Mouse (Mus musculus) lung, postnatal 0 days (tissue): ENCODE measurements around the gene 1700020N01Rik. TPM values are rescaled to one million over a fixed set of nuclear protein-coding genes. Genes with fewer than 3 reads are reported as not detected.

ENCODE experiments used
- ATAC-seq: fragments of 200-750 bp; cut with Nextera tagmentation; 2 replicates; pipeline ENCODE4 v1.8.0; 2017; ENCODE audit warnings: moderate library complexity
- DNase-seq: peaks from one replicate; pipeline ENCODE4 v3.0.0-alpha.2; 2016; ENCODE audit warnings: low spot score
- H3K27ac ChIP-seq: fragments of 300-500 bp; sonication (generic); 2 replicates; pipeline ENCODE4 v1.5.1; 2014; ENCODE audit warnings: antibody characterized with exemption, mild to moderate bottlenecking, low read length, mixed read lengths
- H3K27me3 ChIP-seq: fragments of 300-500 bp; sonication (generic); replicated peaks from 2 replicates; pipeline ENCODE4 v1.6.1; 2014; ENCODE audit warnings: low read length, mixed read lengths; ENCODE audit not compliant: insufficient read depth
- H3K36me3 ChIP-seq: fragments of 300-500 bp; sonication (generic); 2 replicates; pipeline ENCODE4 v1.6.1; 2014; ENCODE audit warnings: low read length, mixed read lengths; ENCODE audit not compliant: insufficient read depth
- H3K4me1 ChIP-seq: fragments of 300-500 bp; sonication (generic); 2 replicates; pipeline ENCODE4 v1.6.1; 2014; ENCODE audit warnings: antibody characterized with exemption, low read depth, low read length, mixed read lengths; ENCODE audit not compliant: insufficient read depth
- H3K4me2 ChIP-seq: fragments of 300-500 bp; sonication (generic); replicated peaks from 2 replicates; pipeline ENCODE4 v1.6.1; 2014; ENCODE audit warnings: low read depth, mild to moderate bottlenecking, low read length, moderate library complexity, mixed read lengths
- H3K4me3 ChIP-seq: fragments of 300-500 bp; sonication (generic); 2 replicates; pipeline ENCODE4 v1.5.1; 2014; ENCODE audit warnings: low read depth, low read length
- H3K9ac ChIP-seq: fragments of 300-500 bp; sonication (generic); replicated peaks from 2 replicates; pipeline ENCODE4 v1.6.1; 2014; ENCODE audit warnings: low read depth, mild to moderate bottlenecking
- H3K9me3 ChIP-seq: fragments of 300-500 bp; sonication (generic); 2 replicates; pipeline ENCODE4 v1.6.1; 2016; ENCODE audit warnings: low read length, mixed read lengths
- CTCF ChIP-seq: IDR thresholded peaks from 2 replicates; pipeline ENCODE4 v1.5.1; 2016; ENCODE audit warnings: antibody characterized with exemption, mild to moderate bottlenecking
- EP300 ChIP-seq: IDR thresholded peaks from 2 replicates; pipeline ENCODE4 v1.6.1; 2016; ENCODE audit warnings: antibody characterized with exemption, mild to moderate bottlenecking, control low read depth
- WGBS: fragments of 180-500 bp; shearing (Covaris S2); extraction: QIAGEN DNeasy Blood & Tissue Kit; methylation state at CpG from one replicate; pipeline ENCODE4 v1.1.7; 2014; 5-methylcytosine and 5-hydroxymethylcytosine counted together
- polyA plus RNA-seq: library from polyadenylated mRNA; unstranded; fragments of >200 nt; fragmentation: Nextera tagmentation; extraction: Ambion mirVana; gene quantifications from 2 replicates; pipeline ENCODE4 v1.2.1, GENCODE M21; 2015

1700020N01Rik gene
- polyA plus RNA-seq, 1 experiment from 2014 or later = 0.11 TPM

DNA sequence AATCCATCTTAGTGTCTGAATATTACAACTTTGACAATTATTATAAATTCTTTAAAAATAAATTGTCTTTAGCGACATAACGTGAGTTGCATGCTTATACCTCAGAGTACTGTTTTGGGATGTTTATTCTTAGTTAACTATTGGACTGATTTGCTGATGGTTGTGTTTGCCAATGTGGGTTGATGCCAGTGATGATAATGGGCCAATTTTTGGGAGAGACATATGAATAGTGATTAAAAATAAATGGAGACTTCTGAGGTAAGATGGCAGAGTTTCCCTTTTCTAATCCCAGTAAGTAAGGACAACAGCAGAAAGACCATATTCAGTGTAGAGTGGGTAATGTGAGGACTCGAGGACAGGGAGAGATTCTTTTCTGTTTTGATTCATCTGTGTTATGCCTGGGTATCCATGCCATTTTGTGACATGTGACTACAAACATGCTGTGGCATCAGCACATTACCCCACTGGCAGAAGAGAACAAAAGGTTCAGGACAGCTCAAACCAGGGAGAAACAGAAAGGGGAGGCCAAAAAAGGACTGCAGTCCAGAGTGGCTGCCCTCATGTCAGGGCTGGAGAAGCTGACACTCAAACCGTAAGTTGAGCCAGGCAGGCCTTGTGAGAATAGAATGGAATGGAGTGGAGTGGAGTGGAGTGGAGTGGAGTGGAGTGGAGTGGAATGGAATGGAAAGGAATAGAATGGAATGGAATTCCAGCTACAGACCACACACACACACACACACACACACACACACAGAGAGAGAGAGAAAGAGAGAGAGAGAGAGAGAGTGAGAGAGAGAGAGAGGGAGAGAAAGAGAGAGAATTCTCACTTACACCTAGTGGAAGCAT is 4.7 kb upstream of the 1700020N01Rik start:
- TF ChIP-seq CTCF (no peak), EP300 (peak; percentile 69)
- Histone ChIP-seq H3K27me3 (no peaks in the 10 kb centered on the region), H3K36me3 (no peaks in the 10 kb centered on the region), H3K4me3 (no peak overlapping the region), H3K4me2 (no peak overlapping the region), H3K9me3 (no peaks in the 10 kb centered on the region), H3K9ac (no peak overlapping the region), H3K27ac (no peak overlapping the region), H3K4me1 (no peaks in the 10 kb centered on the region)
- ATAC-seq (peak; percentile 86), DNase-seq (peak; percentile 29)
- 69% methylated on average over 4 of the region's 4 CpGs for WGBS

DNA sequence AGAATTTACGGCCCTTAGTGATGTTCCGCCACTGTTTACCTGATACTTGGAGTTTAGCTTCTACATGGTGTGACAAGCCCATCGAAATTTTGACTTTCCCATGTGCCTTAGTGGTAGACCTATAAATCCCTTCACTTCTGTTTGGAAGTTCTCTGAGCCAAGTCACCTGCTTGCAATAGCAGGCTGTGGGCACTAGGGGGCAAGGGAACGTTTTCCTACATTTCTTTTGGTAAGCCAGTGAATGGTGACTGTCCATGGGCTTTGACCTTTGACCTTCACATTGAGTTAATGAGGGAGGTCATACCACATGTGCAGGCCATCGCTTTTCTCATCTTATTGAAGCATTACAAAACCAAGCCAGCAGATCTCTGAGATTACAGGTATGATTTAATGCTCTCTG is 8.0 kb downstream of the 1700020N01Rik start:
- no peak overlapping the region for H3K27ac ChIP-seq
- no peak overlapping the region for H3K4me2 ChIP-seq
- WGBS = 52% methylated on average over 5 of the region's 5 CpGs

GRCm38 (mm10) chr10:21604476-21604875 is 11.5 kb downstream of the 1700020N01Rik start:
- WGBS = 82% methylated on average over 8 of the region's 8 CpGs
- Histone ChIP-seq H3K4me2 (no peak overlapping the region), H3K4me1 (no peaks in the 10 kb centered on the region), H3K36me3 (no peaks in the 10 kb centered on the region), H3K27me3 (no peaks in the 10 kb centered on the region), H3K4me3 (no peak overlapping the region), H3K27ac (no peak overlapping the region), H3K9me3 (no peaks in the 10 kb centered on the region), H3K9ac (no peak overlapping the region)
- ATAC-seq = no peak
- no peak for TF ChIP-seq EP300
- TF ChIP-seq CTCF = no peak
- DNase-seq = no peak

More for the DNA sequence above, 8.0 kb downstream of the 1700020N01Rik start:
- H3K4me1 ChIP-seq = no peaks in the 10 kb centered on the region
- TF ChIP-seq CTCF (peak; percentile 93), EP300 (0 out of 2 replicates have a peak, but pooled peaks have one; percentile 18)
- H3K36me3 ChIP-seq = no peaks in the 10 kb centered on the region
- no peaks in the 10 kb centered on the region for H3K9me3 ChIP-seq
- DNase-seq = peak; percentile 63
- 0 out of 2 replicates have a peak, but pooled peaks have one; percentile 22 for ATAC-seq
- H3K9ac ChIP-seq = no peak overlapping the region
- no peaks in the 10 kb centered on the region for H3K27me3 ChIP-seq
- no peak overlapping the region for H3K4me3 ChIP-seq

DNA sequence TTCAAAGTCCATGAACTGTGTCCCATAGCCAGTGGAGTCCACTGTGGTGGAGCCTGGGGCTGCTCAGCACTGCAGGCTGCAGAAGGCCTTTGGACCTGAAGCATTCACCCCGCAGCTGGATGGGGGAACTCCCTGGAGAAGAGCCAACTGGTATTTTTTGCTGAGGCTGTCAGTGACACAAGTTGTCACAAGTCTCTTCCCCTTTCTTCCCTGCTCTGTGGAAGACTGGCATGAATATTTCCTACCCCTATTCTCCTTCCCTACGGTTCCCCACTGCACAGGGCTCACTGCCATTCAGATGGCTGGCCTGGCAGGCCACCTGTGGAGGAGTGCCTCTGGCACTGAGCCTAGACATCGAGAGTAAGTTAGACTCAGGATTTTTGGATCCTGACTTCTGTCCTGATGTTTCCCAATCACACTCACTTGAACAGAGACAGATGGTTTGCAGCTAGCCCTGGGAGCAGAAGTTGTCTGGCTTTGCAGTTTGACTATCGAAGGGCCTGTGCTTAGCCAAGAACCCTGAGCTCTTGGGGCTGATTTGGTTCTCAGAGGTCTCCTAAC is 12.1 kb downstream of the 1700020N01Rik start:
- H3K4me3 ChIP-seq = no peak overlapping the region
- H3K9ac ChIP-seq = no peak overlapping the region
- 16% methylated on average over 4 of the region's 4 CpGs for WGBS
- peak; percentile 47 for DNase-seq
- H3K4me2 ChIP-seq = no peak overlapping the region
- H3K9me3 ChIP-seq = no peaks in the 10 kb centered on the region
- ATAC-seq = peak; percentile 39
- H3K4me1 ChIP-seq = no peaks in the 10 kb centered on the region
- no peaks in the 10 kb centered on the region for H3K27me3 ChIP-seq
- no peaks in the 10 kb centered on the region for H3K36me3 ChIP-seq
- TF ChIP-seq CTCF = no peak
- peak; percentile 40; the same call in 1 of the 2 replicates for TF ChIP-seq EP300
- no peak overlapping the region for H3K27ac ChIP-seq

GRCm38 (mm10) chr10:21605601-21606000 is 12.7 kb downstream of the 1700020N01Rik start:
- no peak overlapping the region for H3K9ac ChIP-seq
- no peak overlapping the region for H3K4me2 ChIP-seq
- WGBS = 68% methylated on average over 5 of the region's 5 CpGs
- H3K4me1 ChIP-seq = no peaks in the 10 kb centered on the region
- H3K27me3 ChIP-seq = no peaks in the 10 kb centered on the region
- H3K9me3 ChIP-seq = no peaks in the 10 kb centered on the region
- no peak for ATAC-seq
- H3K36me3 ChIP-seq = no peaks in the 10 kb centered on the region
- no peak for DNase-seq
- TF ChIP-seq EP300 (no peak), CTCF (no peak)
- H3K4me3 ChIP-seq = no peak overlapping the region
- no peak overlapping the region for H3K27ac ChIP-seq

GRCm38 (mm10) chr10:21606931-21607330 is 14.0 kb downstream of the 1700020N01Rik start:
- Histone ChIP-seq H3K27ac (no peak overlapping the region), H3K4me1 (no peaks in the 10 kb centered on the region), H3K36me3 (no peaks in the 10 kb centered on the region), H3K4me3 (no peak overlapping the region), H3K9ac (no peak overlapping the region), H3K9me3 (no peaks in the 10 kb centered on the region), H3K4me2 (no peak overlapping the region), H3K27me3 (no peaks in the 10 kb centered on the region)
- ATAC-seq (peak; percentile 72), DNase-seq (peak; percentile 73)
- 30% methylated on average over 5 of the region's 5 CpGs for WGBS
- TF ChIP-seq EP300 = peak; percentile 39; the same call in 1 of the 2 replicates
- no peak for TF ChIP-seq CTCF
